Mouse (Mus musculus) heart, embryonic 12.5 days (tissue): ENCODE results near the gene Wnt5a. TPM values are rescaled to one million over a fixed set of nuclear protein-coding genes. Genes with fewer than 3 reads are reported as not detected.

Source experiments
- ATAC-seq: fragments of 200-750 bp; cut with Nextera tagmentation; 2 replicates; pipeline ENCODE4 v1.8.0; 2017; ENCODE audit warnings: moderate TSS enrichment, moderate library complexity; ENCODE audit not compliant: insufficient number of reproducible peaks, low FRiP score
- H3K27ac ChIP-seq: fragments of 300-500 bp; sonication (generic); 2 replicates; pipeline ENCODE4 v1.5.1; 2016; ENCODE audit warnings: mild to moderate bottlenecking, moderate library complexity; ENCODE audit not compliant: poor library complexity, severe bottlenecking
- H3K27me3 ChIP-seq: fragments of 300-500 bp; sonication (generic); replicated peaks from 2 replicates; pipeline ENCODE4 v1.6.1; 2016; ENCODE audit warnings: mild to moderate bottlenecking, moderate library complexity
- H3K36me3 ChIP-seq: fragments of 300-500 bp; sonication (generic); 2 replicates; pipeline ENCODE4 v1.6.1; 2016; ENCODE audit warnings: mild to moderate bottlenecking, moderate library complexity
- H3K4me1 ChIP-seq: fragments of 300-500 bp; sonication (generic); replicated peaks from 2 replicates; pipeline ENCODE4 v1.6.1; 2016; ENCODE audit warnings: mild to moderate bottlenecking
- H3K4me2 ChIP-seq: fragments of 300-500 bp; sonication (generic); 2 replicates; pipeline ENCODE4 v1.6.1; 2016; ENCODE audit warnings: mild to moderate bottlenecking, moderate library complexity
- H3K4me3 ChIP-seq: fragments of 300-500 bp; sonication (generic); 2 replicates; pipeline ENCODE4 v1.5.1; 2016; ENCODE audit warnings: mild to moderate bottlenecking
- H3K9ac ChIP-seq: fragments of 300-500 bp; sonication (generic); 2 replicates; pipeline ENCODE4 v1.6.1; 2016; ENCODE audit warnings: mild to moderate bottlenecking, moderate library complexity
- H3K9me3 ChIP-seq: fragments of 300-500 bp; sonication (generic); replicated peaks from 2 replicates; pipeline ENCODE4 v1.6.1; 2016; ENCODE audit warnings: mild to moderate bottlenecking, moderate library complexity
- WGBS: fragments of 180-500 bp; shearing (Covaris S2); methylation state at CpG from one replicate; pipeline ENCODE4 v1.1.7; 2016; 5-methylcytosine and 5-hydroxymethylcytosine counted together
- polyA plus RNA-seq: library from polyadenylated mRNA; unstranded; fragments of >200 nt; fragmentation: Nextera tagmentation; extraction: Ambion mirVana; gene quantifications from 2 replicates; pipeline ENCODE4 v1.2.1, GENCODE M21; 2016

The Wnt5a gene
- polyA plus RNA-seq = 40.6 and 47.4 TPM in 2 replicates

GRCm38 (mm10) chr14:28504101-28505050 lies at the start of gene Wnt5a:
Wnt5a (plus strand) TSS chr14:28504750.
- H3K9ac ChIP-seq = peak within 1 kb of the TSS; percentile 93
- H3K4me1 ChIP-seq = peaks cover 11% of the 10 kb centered on the region
- H3K9me3 ChIP-seq = no peaks in the 10 kb centered on the region
- under 1% methylated on average over 53 of the region's 53 CpGs for WGBS
- no peaks in the 10 kb centered on the region; the same call in 1 of the 2 replicates for H3K27me3 ChIP-seq
- peak within 1 kb of the TSS; percentile 98 for H3K27ac ChIP-seq
- H3K36me3 ChIP-seq = no peaks in the 10 kb centered on the region
- H3K4me2 ChIP-seq = peak within 1 kb of the TSS; percentile 92
- ATAC-seq = peak; percentile 43; the same call in 1 of the 2 replicates
- peak within 1 kb of the TSS; percentile 79 for H3K4me3 ChIP-seq

GRCm38 (mm10) chr14:28456372-28457076 lies 48.0 kb upstream of the Wnt5a start:
- H3K4me1 ChIP-seq = no peaks in the 10 kb centered on the region
- no peak for ATAC-seq
- H3K4me3 ChIP-seq = no peak overlapping the region
- no peak overlapping the region for H3K9ac ChIP-seq
- WGBS = 76% methylated on average over 7 of the region's 7 CpGs
- no peak overlapping the region for H3K27ac ChIP-seq
- no peak overlapping the region for H3K4me2 ChIP-seq
- H3K27me3 ChIP-seq = peaks cover 4% of the 10 kb centered on the region; the same call in 1 of the 2 replicates
- no peaks in the 10 kb centered on the region for H3K36me3 ChIP-seq
- no peaks in the 10 kb centered on the region for H3K9me3 ChIP-seq

- ATAC-seq = no peak
- Histone ChIP-seq H3K9me3 (no peaks in the 10 kb centered on the region), H3K27ac (no peak overlapping the region), H3K36me3 (no peaks in the 10 kb centered on the region), H3K4me2 (no peak overlapping the region), H3K27me3 (peaks cover 4% of the 10 kb centered on the region; the same call in 1 of the 2 replicates), H3K9ac (no peak overlapping the region), H3K4me1 (no peaks in the 10 kb centered on the region), H3K4me3 (no peak overlapping the region)
- 84% methylated on average over 3 of the region's 3 CpGs for WGBS
Observed at GRCm38 (mm10) chr14:28457428-28457827, 47.1 kb upstream of the Wnt5a start.

- no peak overlapping the region for H3K4me3 ChIP-seq
- H3K27me3 ChIP-seq = no peaks in the 10 kb centered on the region
- H3K9ac ChIP-seq = no peak overlapping the region
- no peak overlapping the region for H3K4me2 ChIP-seq
- H3K4me1 ChIP-seq = peaks cover 11% of the 10 kb centered on the region
- no peaks in the 10 kb centered on the region for H3K9me3 ChIP-seq
- no peak overlapping the region for H3K27ac ChIP-seq
- WGBS = 76% methylated on average over 5 of the region's 5 CpGs
- H3K36me3 ChIP-seq = no peaks in the 10 kb centered on the region
- no peak for ATAC-seq
Observed at GRCm38 (mm10) chr14:28467956-28468355, 36.6 kb upstream of the Wnt5a start.

GRCm38 (mm10) chr14:28469696-28470095 lies 34.9 kb upstream of the Wnt5a start:
- peaks cover 13% of the 10 kb centered on the region for H3K4me1 ChIP-seq
- no peak overlapping the region for H3K4me2 ChIP-seq
- 23% methylated on average over 4 of the region's 4 CpGs for WGBS
- no peaks in the 10 kb centered on the region for H3K9me3 ChIP-seq
- no peak overlapping the region for H3K4me3 ChIP-seq
- no peaks in the 10 kb centered on the region for H3K36me3 ChIP-seq
- H3K27ac ChIP-seq = no peak overlapping the region
- H3K9ac ChIP-seq = no peak overlapping the region
- H3K27me3 ChIP-seq = no peaks in the 10 kb centered on the region
- no peak for ATAC-seq

GRCm38 (mm10) chr14:28470212-28470611 lies 34.3 kb upstream of the Wnt5a start:
- ATAC-seq = no peak

GRCm38 (mm10) chr14:28475012-28475411 lies 29.5 kb upstream of the Wnt5a start:
- no peak overlapping the region for H3K4me3 ChIP-seq
- H3K27me3 ChIP-seq = no peaks in the 10 kb centered on the region
- no peak overlapping the region for H3K9ac ChIP-seq
- no peaks in the 10 kb centered on the region for H3K9me3 ChIP-seq
- no peaks in the 10 kb centered on the region for H3K36me3 ChIP-seq
- no peak for ATAC-seq
- H3K4me1 ChIP-seq = peaks cover 10% of the 10 kb centered on the region
- 50% methylated on average over 3 of the region's 3 CpGs for WGBS
- H3K4me2 ChIP-seq = peak overlapping the region; percentile 16; the same call in 1 of the 2 replicates
- H3K27ac ChIP-seq = no peak overlapping the region

More at GRCm38 (mm10) chr14:28470212-28470611, 34.3 kb upstream of the Wnt5a start:
- no peak overlapping the region for H3K4me2 ChIP-seq
- H3K4me1 ChIP-seq = peaks cover 18% of the 10 kb centered on the region
- H3K4me3 ChIP-seq = no peak overlapping the region
- H3K9me3 ChIP-seq = no peaks in the 10 kb centered on the region
- H3K36me3 ChIP-seq = no peaks in the 10 kb centered on the region
- WGBS = 85% methylated on average over 6 of the region's 6 CpGs
- H3K27me3 ChIP-seq = no peaks in the 10 kb centered on the region
- H3K27ac ChIP-seq = no peak overlapping the region
- no peak overlapping the region for H3K9ac ChIP-seq

GRCm38 (mm10) chr14:28475421-28475820 lies 29.1 kb upstream of the Wnt5a start:
- no peaks in the 10 kb centered on the region for H3K9me3 ChIP-seq
- no peaks in the 10 kb centered on the region for H3K27me3 ChIP-seq
- no peaks in the 10 kb centered on the region for H3K36me3 ChIP-seq
- 19% methylated on average over 7 of the region's 7 CpGs for WGBS
- no peak overlapping the region for H3K27ac ChIP-seq
- ATAC-seq = no peak
- no peak overlapping the region for H3K4me3 ChIP-seq
- H3K4me1 ChIP-seq = peaks cover 10% of the 10 kb centered on the region
- no peak overlapping the region for H3K9ac ChIP-seq
- H3K4me2 ChIP-seq = peak overlapping the region; percentile 16; the same call in 1 of the 2 replicates

GRCm38 (mm10) chr14:28476746-28477145 lies 27.8 kb upstream of the Wnt5a start:
- no peaks in the 10 kb centered on the region for H3K27me3 ChIP-seq
- H3K36me3 ChIP-seq = no peaks in the 10 kb centered on the region
- no peak for ATAC-seq
- no peaks in the 10 kb centered on the region for H3K9me3 ChIP-seq
- H3K27ac ChIP-seq = no peak overlapping the region
- H3K4me1 ChIP-seq = peaks cover 14% of the 10 kb centered on the region
- H3K9ac ChIP-seq = no peak overlapping the region
- no peak overlapping the region for H3K4me2 ChIP-seq
- no peak overlapping the region for H3K4me3 ChIP-seq
- 52% methylated on average over 3 of the region's 3 CpGs for WGBS

GRCm38 (mm10) chr14:28480866-28481265 lies 23.7 kb upstream of the Wnt5a start:
- no peaks in the 10 kb centered on the region for H3K27me3 ChIP-seq
- H3K9me3 ChIP-seq = no peaks in the 10 kb centered on the region
- H3K27ac ChIP-seq = no peak overlapping the region
- H3K9ac ChIP-seq = no peak overlapping the region
- H3K36me3 ChIP-seq = no peaks in the 10 kb centered on the region
- peaks cover 4% of the 10 kb centered on the region for H3K4me1 ChIP-seq
- 52% methylated on average over 1 of the region's 1 CpGs for WGBS
- no peak for ATAC-seq
- no peak overlapping the region for H3K4me3 ChIP-seq
- no peak overlapping the region for H3K4me2 ChIP-seq

- no peaks in the 10 kb centered on the region for H3K27me3 ChIP-seq
- H3K9ac ChIP-seq = no peak overlapping the region
- no peak for ATAC-seq
- no peak overlapping the region for H3K4me2 ChIP-seq
- H3K4me3 ChIP-seq = no peak overlapping the region
- H3K4me1 ChIP-seq = no peaks in the 10 kb centered on the region
- 85% methylated on average over 4 of the region's 4 CpGs for WGBS
- H3K36me3 ChIP-seq = no peaks in the 10 kb centered on the region
- no peak overlapping the region for H3K27ac ChIP-seq
- no peaks in the 10 kb centered on the region for H3K9me3 ChIP-seq
Observed at GRCm38 (mm10) chr14:28493806-28494205, 10.7 kb upstream of the Wnt5a start.
